Mouse (Mus musculus): ENCODE measurements around the gene Ankrd66. TPM values are rescaled to one million over a fixed set of nuclear protein-coding genes. Genes with fewer than 3 reads are reported as not detected.
"Not testable (repeated sequence)": the region's sequence is repeated elsewhere in the genome, so short reads cannot be mapped to it uniquely, and the experiment has no call there.

Ankrd66 gene
- polyA plus RNA-seq, 1 experiment from 2014 or later = 1.5 TPM

- H3K4me3 ChIP-seq = no peak overlapping the region
- 89% methylated on average over 3 of the region's 3 CpGs for WGBS
- no peaks in the 10 kb centered on the region for H3K36me3 ChIP-seq
- no peaks in the 10 kb centered on the region for H3K9me3 ChIP-seq
- DNase-seq (ENCODE audit: low spot score) = no peak
- H3K4me1 ChIP-seq (replicated peaks) = no peaks in the 10 kb centered on the region
- H3K27me3 ChIP-seq (ENCODE audit: insufficient read depth, poor library complexity, severe bottlenecking) = no peaks in the 10 kb centered on the region
- no peak overlapping the region for H3K27ac ChIP-seq
Measured at GRCm38 (mm10) chr17:43520166-43520565, 23.3 kb downstream of the Ankrd66 start.

- DNase-seq (ENCODE audit: low spot score) = peak; percentile 68
- 29% methylated on average over 18 of the region's 18 CpGs for WGBS
Measured at GRCm38 (mm10) chr17:43518644-43519409, 24.6 kb downstream of the Ankrd66 start.

GRCm38 (mm10) chr17:43510782-43511181 is 32.7 kb downstream of the Ankrd66 start:
- H3K4me3 ChIP-seq = no peak overlapping the region
- H3K4me1 ChIP-seq (replicated peaks) = no peaks in the 10 kb centered on the region
- H3K27ac ChIP-seq = no peak overlapping the region
- no peaks in the 10 kb centered on the region for H3K36me3 ChIP-seq
- peaks cover 8% of the 10 kb centered on the region; the same call in 1 of the 2 replicates for H3K9me3 ChIP-seq
- WGBS = 76% methylated on average over 4 of the region's 4 CpGs
- no peak for DNase-seq (ENCODE audit: low spot score)
- H3K27me3 ChIP-seq (ENCODE audit: insufficient read depth, poor library complexity, severe bottlenecking) = no peaks in the 10 kb centered on the region

More at GRCm38 (mm10) chr17:43518644-43519409, 24.6 kb downstream of the Ankrd66 start:
- H3K27ac ChIP-seq = no peak overlapping the region
- H3K36me3 ChIP-seq = no peaks in the 10 kb centered on the region
- peaks cover 8% of the 10 kb centered on the region; the same call in 1 of the 2 replicates for H3K9me3 ChIP-seq
- no peak overlapping the region for H3K4me3 ChIP-seq
- no peaks in the 10 kb centered on the region for H3K27me3 ChIP-seq (ENCODE audit: insufficient read depth, poor library complexity, severe bottlenecking)
- no peaks in the 10 kb centered on the region for H3K4me1 ChIP-seq (replicated peaks)

- no peak overlapping the region for H3K27ac ChIP-seq
- no peaks in the 10 kb centered on the region for H3K27me3 ChIP-seq (ENCODE audit: insufficient read depth, poor library complexity, severe bottlenecking)
- 73% methylated on average over 6 of the region's 6 CpGs for WGBS
- H3K4me3 ChIP-seq = no peak overlapping the region
- no peaks in the 10 kb centered on the region for H3K36me3 ChIP-seq
- no peaks in the 10 kb centered on the region for H3K9me3 ChIP-seq
- no peaks in the 10 kb centered on the region for H3K4me1 ChIP-seq (replicated peaks)
- DNase-seq (ENCODE audit: low spot score) = no peak
Measured at GRCm38 (mm10) chr17:43504594-43504934, 38.9 kb downstream of the Ankrd66 start.

- Histone ChIP-seq H3K27ac (no peak overlapping the region), H3K27me3 (ENCODE audit: insufficient read depth, poor library complexity, severe bottlenecking) (no peaks in the 10 kb centered on the region), H3K9me3 (no peaks in the 10 kb centered on the region), H3K4me1 (replicated peaks) (no peaks in the 10 kb centered on the region), H3K36me3 (no peaks in the 10 kb centered on the region), H3K4me3 (no peak overlapping the region)
- no peak for DNase-seq (ENCODE audit: low spot score)
- 76% methylated on average over 4 of the region's 4 CpGs for WGBS
Measured at GRCm38 (mm10) chr17:43503861-43504593, 39.4 kb downstream of the Ankrd66 start.

- no peak within 1 kb of the TSS for H3K4me3 ChIP-seq
- H3K9me3 ChIP-seq = no peaks in the 10 kb centered on the region
- no peaks in the 10 kb centered on the region for H3K36me3 ChIP-seq
- no peak within 1 kb of the TSS for H3K27ac ChIP-seq
- no peak for DNase-seq (ENCODE audit: low spot score)
- H3K27me3 ChIP-seq (ENCODE audit: insufficient read depth, poor library complexity, severe bottlenecking) = no peaks in the 10 kb centered on the region
- no peaks in the 10 kb centered on the region for H3K4me1 ChIP-seq (replicated peaks)
- 91% methylated on average over 9 of the region's 9 CpGs for WGBS
Measured at GRCm38 (mm10) chr17:43502592-43502991, 40.8 kb downstream of the Ankrd66 start, which contains the start of gene Mep1a. Gene Mep1a (minus strand): TSS chr17:43502812.

- H3K4me1 ChIP-seq (replicated peaks) = no peaks in the 10 kb centered on the region
- no peak overlapping the region for H3K4me3 ChIP-seq
- no peak overlapping the region for H3K27ac ChIP-seq
- H3K9me3 ChIP-seq = no peaks in the 10 kb centered on the region
- 95% methylated on average over 5 of the region's 5 CpGs for WGBS
- no peaks in the 10 kb centered on the region for H3K27me3 ChIP-seq (ENCODE audit: insufficient read depth, poor library complexity, severe bottlenecking)
- DNase-seq (ENCODE audit: low spot score) = no peak
- H3K36me3 ChIP-seq = no peaks in the 10 kb centered on the region
Measured at GRCm38 (mm10) chr17:43501631-43502030, 41.8 kb downstream of the Ankrd66 start.

- DNase-seq (ENCODE audit: low spot score) = no peak
- Histone ChIP-seq H3K36me3 (no peaks in the 10 kb centered on the region), H3K27ac (no peak overlapping the region), H3K4me3 (no peak overlapping the region), H3K9me3 (no peaks in the 10 kb centered on the region), H3K4me1 (replicated peaks) (no peaks in the 10 kb centered on the region), H3K27me3 (ENCODE audit: insufficient read depth, poor library complexity, severe bottlenecking) (no peaks in the 10 kb centered on the region)
- 79% methylated on average over 3 of the region's 3 CpGs for WGBS
Measured at GRCm38 (mm10) chr17:43501223-43501622, 42.2 kb downstream of the Ankrd66 start.

GRCm38 (mm10) chr17:43500513-43500912 is 42.9 kb downstream of the Ankrd66 start:
- WGBS = 84% methylated on average over 1 of the region's 1 CpGs
- Histone ChIP-seq H3K27me3 (ENCODE audit: insufficient read depth, poor library complexity, severe bottlenecking) (no peaks in the 10 kb centered on the region), H3K36me3 (no peaks in the 10 kb centered on the region)

GRCm38 (mm10) chr17:43497521-43497920 is 45.9 kb downstream of the Ankrd66 start:
- Histone ChIP-seq H3K9me3 (no peaks in the 10 kb centered on the region), H3K36me3 (no peaks in the 10 kb centered on the region), H3K4me1 (replicated peaks) (no peaks in the 10 kb centered on the region), H3K4me3 (no peak overlapping the region), H3K27ac (no peak overlapping the region), H3K27me3 (ENCODE audit: insufficient read depth, poor library complexity, severe bottlenecking) (no peaks in the 10 kb centered on the region)
- WGBS = 88% methylated on average over 4 of the region's 4 CpGs
- no peak for DNase-seq (ENCODE audit: low spot score)

More at GRCm38 (mm10) chr17:43500513-43500912, 42.9 kb downstream of the Ankrd66 start:
- Histone ChIP-seq H3K9me3 (no peaks in the 10 kb centered on the region), H3K27ac (no peak overlapping the region), H3K4me1 (replicated peaks) (no peaks in the 10 kb centered on the region), H3K4me3 (no peak overlapping the region)
- no peak for DNase-seq (ENCODE audit: low spot score)

- WGBS = 88% methylated on average over 5 of the region's 5 CpGs
- Histone ChIP-seq H3K27ac (no peak overlapping the region), H3K36me3 (no peaks in the 10 kb centered on the region), H3K27me3 (ENCODE audit: insufficient read depth, poor library complexity, severe bottlenecking) (no peaks in the 10 kb centered on the region), H3K9me3 (no peaks in the 10 kb centered on the region), H3K4me3 (no peak overlapping the region), H3K4me1 (replicated peaks) (no peaks in the 10 kb centered on the region)
- DNase-seq (ENCODE audit: low spot score) = no peak
Measured at GRCm38 (mm10) chr17:43495502-43495901, 47.9 kb downstream of the Ankrd66 start.

- not testable (repeated sequence) for H3K4me1 ChIP-seq (replicated peaks); DNase-seq (ENCODE audit: low spot score); H3K36me3 ChIP-seq; H3K27me3 ChIP-seq (ENCODE audit: insufficient read depth, poor library complexity, severe bottlenecking); H3K27ac ChIP-seq; H3K9me3 ChIP-seq; H3K4me3 ChIP-seq
- WGBS = 96% methylated on average over 10 of the region's 10 CpGs
Measured at GRCm38 (mm10) chr17:43490371-43490770, 53.1 kb downstream of the Ankrd66 start.

- no peaks in the 10 kb centered on the region for H3K9me3 ChIP-seq
- no peak for DNase-seq (ENCODE audit: low spot score)
- no peak overlapping the region for H3K27ac ChIP-seq
- no peaks in the 10 kb centered on the region for H3K27me3 ChIP-seq (ENCODE audit: insufficient read depth, poor library complexity, severe bottlenecking)
- no peaks in the 10 kb centered on the region for H3K4me1 ChIP-seq (replicated peaks)
- 92% methylated on average over 2 of the region's 2 CpGs for WGBS
- no peaks in the 10 kb centered on the region for H3K36me3 ChIP-seq
- H3K4me3 ChIP-seq = no peak overlapping the region
Measured at GRCm38 (mm10) chr17:43488439-43489151, 54.8 kb downstream of the Ankrd66 start.

Measured in hindbrain, embryonic 10.5 days (tissue).